Mouse (Mus musculus): ENCODE results near the gene Ecm1.
A peak's percentile ranks its signal among the peaks of the same experiment; 100 is the strongest.

The Ecm1 gene

DNA sequence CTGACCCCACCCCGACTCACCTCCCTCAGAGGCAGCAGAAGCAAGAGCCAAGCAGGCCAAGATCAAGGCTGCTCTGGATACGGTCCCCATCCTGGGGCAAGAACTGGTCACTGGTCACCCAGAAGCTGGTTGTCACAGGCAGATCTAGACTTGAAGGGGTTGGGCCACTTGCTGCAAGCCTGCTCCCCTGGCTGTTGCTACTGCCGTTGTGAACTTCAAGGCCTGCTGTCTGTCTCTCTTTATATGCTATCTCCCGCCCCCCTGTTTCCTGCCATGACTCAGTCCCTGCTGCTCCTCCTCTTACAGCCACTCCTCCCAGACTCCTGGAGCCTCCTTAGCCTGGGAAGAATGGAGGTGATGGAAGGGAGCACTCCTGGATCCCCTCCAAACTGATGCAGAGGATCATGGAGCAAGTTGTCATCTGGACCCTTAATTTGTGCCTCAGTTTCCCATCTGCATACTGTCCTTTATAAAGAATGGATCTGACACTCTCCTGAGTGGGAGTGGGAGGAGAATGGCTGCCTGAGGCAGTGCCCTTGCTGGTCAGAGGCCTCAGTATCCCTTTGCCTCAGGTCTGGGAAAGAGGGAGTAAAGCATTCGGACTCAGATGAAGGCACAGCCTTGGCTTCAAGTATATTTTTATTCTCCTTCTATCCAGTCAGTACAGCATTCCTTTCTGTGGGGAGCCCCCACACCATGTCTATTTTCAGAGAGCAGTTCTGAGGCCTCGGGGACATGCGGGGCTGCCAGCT is at the start of gene Ecm1:
TSS of gene Ecm1 (minus strand) at position 217 of the 752 bp plus-strand sequence.
- peak; percentile 89 to 96 for DNase-seq (ENCODE audit: inconsistent age in 2 of 2, low spot score in 1 of 2)

DNA sequence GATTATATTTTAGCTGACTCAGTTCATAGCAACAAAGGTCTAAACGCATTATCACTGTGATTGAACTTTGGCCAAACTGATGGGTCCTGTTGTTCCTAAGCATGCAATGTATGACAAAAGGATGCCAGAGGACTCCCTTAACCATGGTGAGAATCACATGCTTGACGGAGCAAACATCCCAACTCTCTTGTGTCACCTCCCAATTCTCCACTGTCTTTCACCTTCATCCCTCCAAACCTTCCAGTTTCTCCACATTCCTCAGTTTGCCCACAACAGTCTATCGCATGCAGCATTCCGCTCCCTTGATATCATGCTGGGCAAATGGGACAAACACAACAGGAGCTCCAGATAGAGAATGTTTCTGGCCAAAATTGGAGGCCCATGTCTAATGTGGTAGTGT is 46.1 kb upstream of the Ecm1 start:
- DNase-seq (ENCODE audit: inconsistent age in 2 of 2, low spot score in 1 of 2) = no peak

DNA sequence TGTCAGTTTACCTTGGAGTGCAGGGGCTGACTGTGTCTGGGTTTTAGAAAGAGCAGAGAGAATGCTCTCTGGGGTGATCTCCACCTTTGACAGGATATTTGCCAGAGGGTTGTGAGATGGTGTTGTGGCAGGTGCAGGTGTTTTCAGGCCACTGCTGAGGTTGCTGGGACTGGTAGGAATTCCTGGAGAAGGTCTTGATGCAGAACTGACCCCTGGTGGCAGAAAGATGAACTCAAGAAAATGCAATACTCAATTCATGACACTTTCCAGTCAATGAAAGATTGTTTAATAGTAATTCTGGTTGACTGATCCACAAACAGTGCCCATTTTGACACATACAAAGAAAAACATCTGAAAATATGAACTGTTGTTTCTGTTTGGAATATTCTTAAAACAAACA is 32.6 kb upstream of the Ecm1 start:
- peak in 1 of 2 experiments; percentile 77 for DNase-seq (ENCODE audit: inconsistent age in 2 of 2, low spot score in 1 of 2)

DNA sequence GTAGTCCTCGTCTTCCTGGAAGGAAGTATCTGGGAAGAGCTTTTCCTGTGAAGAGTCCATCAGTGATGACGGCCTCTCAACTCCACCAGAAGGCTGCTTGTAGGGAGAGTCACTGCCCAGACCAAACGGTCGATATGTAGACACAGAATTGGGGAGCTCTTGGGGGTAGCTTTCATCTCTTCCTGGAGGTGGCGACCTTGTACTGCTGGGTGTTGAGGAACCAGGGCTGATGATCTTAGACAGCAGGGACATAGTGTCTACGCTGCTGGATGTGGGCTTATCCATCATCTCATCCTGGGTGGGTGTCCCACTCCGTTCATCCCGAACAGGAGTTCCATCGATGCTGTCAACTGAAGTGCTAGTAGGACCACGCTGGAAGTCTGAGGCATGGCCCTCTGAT is 26.2 kb upstream of the Ecm1 start:
- DNase-seq (ENCODE audit: inconsistent age in 2 of 2, low spot score in 1 of 2) = no peak

DNA sequence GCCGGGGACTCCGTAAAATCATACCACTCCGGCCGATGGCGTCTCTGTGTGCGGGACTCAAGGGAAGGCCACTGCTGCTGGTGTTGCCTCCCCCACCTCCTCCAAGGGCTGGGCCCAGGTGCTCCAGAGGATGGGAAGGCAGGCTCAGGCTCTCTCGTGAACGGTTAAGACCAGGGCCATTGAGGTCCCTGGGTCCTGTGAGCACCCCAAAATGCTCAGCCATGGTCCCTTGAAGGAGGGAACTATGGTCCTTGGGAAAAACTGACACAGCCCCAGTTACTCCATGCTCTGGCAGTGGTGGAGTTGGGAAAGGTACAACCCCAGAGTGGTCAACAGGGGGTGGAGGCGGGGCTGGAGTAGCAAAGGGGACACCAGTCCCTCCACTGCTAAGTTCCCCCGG is 24.4 kb upstream of the Ecm1 start:
- no peak for DNase-seq (ENCODE audit: inconsistent age in 2 of 2, low spot score in 1 of 2)

DNA sequence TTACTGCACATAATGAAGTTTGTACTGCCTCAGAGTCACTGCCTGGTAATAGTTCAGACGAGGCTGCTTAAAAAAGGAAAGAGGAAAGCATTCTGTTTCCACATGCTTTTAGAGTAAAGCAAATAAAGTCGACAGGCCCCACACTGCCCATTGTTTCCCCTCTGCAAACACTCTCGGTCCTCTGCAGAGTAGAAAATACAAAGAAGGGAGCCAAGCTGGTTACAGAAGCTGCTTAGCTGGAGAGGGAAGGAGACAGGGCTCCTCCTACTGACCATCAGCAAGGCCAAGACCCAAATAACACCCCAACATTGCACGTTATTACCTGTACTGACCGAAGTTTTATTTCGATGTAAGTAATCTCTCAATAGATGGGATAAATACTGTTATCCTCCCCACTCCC is 23.6 kb upstream of the Ecm1 start:
- peak in 1 of 2 experiments; percentile 23 for DNase-seq (ENCODE audit: inconsistent age in 2 of 2, low spot score in 1 of 2)

DNA sequence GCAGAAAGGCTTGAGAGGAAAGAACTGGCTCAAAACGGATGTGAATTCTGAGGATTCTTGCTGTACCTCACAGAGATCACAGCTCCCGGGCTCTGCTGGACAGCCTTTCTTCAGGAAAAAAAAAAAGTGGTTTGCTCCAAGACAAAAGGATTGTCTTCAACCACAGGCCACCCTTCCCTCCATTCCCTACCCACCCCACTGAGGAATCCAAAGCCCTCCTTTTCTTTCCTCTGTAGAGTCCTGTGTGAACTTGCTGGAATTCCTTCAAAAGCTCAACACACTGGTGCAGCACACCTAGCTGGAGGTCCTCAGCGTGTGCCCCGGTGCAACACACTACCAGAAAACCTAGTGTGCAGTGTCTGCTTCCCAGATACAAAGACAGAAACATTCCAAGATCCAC is 22.4 kb upstream of the Ecm1 start:
- no peak for DNase-seq (ENCODE audit: inconsistent age in 2 of 2, low spot score in 1 of 2)

DNA sequence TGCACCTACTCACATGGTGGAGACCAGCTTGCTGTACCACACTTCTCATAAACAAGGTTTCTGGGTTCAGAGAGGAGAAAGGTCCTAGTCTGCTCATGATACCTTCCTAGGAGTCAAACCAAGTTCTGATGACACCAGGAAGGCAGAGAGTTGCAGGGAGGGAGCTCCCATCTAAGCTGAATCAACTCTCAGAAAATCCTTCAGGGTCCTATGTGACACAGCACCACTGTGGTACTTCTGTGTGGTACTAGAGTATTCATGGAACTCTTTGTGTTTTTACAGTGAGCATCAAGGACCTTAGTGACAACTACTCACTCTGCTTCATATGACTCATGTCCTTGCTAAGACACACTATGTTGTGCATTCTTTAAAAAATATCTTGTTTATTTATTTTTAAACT is 21.3 kb upstream of the Ecm1 start:
- DNase-seq (ENCODE audit: inconsistent age in 2 of 2, low spot score in 1 of 2) = peak in 1 of 2 experiments; percentile 71

DNA sequence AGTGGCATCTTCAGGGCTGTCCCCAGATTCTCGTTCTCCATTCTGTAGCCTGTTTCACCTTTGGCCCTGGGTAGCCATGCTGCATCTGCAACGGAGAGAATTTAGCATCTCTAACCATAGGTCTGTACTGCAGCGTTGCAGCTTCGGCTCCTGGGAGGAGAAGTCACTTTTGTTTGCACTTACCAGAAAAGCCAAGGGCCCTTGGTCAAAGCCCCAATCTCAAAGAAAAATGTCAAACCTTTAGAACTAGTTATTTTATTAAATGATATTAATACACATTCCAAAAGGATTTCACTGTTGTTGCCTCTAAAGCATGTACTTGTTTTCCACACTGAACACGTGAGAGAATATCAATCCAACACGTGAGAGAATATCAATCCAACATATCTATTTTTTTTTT is 20.7 kb upstream of the Ecm1 start, which contains the start of gene Tars2:
TSS of gene Tars2 (minus strand) at position 101 of the 400 bp plus-strand sequence.
- peak in 1 of 2 experiments; percentile 28 for DNase-seq (ENCODE audit: inconsistent age in 2 of 2, low spot score in 1 of 2)

DNA sequence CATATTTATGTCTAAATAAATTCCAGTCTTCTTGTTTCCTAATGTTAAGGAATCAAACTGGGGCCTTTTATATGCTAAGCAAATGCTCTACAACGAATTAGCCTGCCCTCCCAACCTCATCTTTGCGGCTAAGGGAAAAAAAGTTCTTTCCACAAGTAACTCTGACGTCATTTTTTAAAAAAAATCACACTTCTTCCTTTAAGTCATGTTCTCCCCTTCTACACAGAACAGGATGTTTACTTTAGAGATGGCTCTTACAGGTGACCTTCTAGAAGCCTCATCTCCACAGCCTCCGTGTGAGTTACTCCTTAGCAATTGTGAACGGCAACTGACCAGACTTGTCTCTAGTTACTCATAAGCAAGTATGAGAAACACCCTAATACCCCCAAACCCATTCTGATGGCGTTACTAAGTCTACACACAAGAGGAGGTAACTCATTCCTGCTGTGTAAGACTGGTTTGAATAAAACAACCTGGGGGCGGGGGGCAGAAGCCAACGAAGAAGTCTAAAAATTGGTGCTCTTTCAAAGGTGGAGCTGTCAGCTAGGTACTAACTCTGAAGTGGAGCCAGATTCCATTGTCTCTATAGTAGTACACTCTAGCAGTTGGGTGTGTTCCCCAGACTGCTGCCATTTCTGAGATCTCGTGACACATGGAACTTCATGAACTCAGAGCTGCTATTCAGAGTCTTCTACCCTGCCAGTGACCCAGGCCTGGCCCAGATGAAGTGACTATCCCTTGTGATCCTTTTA is 19.3 kb upstream of the Ecm1 start:
- peak in 1 of 2 experiments; percentile 40 for DNase-seq (ENCODE audit: inconsistent age in 2 of 2, low spot score in 1 of 2)

DNA sequence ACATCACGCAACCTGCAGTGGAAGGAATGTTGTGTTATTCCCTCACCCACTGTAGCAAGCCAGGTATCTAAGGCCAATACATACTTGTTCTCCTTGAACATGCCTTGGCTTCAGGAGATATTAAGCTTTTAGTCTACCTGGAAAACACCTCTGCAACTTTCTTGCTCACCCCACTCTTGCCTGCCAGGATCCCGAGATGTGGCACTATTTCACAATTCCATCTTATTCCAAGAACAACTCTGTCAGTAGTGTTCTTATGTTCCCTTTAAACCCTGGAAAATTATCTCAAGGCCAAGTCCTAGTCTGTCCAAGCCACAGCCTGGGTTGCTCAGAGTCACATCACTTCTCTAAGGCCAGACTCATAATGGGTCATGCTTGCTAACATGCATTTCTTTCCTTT is 17.4 kb upstream of the Ecm1 start:
- peak; percentile 48 to 67 for DNase-seq (ENCODE audit: inconsistent age in 2 of 2, low spot score in 1 of 2)

DNA sequence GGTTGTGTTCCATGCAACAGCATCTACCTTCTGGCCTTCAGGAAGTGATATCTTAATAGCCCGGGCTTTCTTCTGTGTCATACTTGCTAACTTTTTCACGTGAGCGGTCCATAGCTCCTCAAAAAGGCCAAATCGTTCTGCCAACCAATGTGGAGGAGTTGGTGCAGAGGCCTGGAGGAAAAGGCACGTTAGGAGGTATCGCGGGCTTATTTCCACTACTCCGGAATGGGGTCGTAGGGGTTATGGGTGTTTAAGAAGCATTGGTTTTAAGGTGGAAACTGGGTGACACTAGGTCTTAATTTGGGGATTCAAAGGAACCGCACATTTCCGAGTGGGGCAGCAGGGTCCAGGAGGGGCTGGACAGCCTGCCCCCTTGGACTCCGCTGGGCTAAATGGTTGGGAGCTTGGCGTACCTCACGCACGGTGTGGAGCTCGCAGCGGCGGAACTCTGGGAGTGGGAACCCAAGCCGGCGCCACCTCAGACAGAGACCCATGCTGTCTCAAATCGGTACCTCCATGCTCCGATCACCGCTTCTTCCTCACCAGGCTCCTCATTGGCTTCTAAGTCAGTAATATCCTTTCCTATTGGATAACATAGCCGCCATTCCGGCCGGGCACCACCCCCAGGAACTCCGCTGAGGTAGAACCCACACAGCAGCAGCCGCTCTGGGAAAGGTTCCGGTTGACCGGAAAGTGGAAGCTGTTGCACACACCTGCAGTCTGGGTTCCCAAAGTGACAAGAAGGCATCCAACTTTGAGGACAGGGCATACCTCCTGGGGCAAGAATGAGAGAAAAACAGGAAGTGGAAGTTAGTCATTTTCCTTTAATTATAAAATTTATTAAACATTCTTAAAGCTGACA is 15.2 kb upstream of the Ecm1 start:
- DNase-seq (ENCODE audit: inconsistent age in 2 of 2, low spot score in 1 of 2) = peak; percentile 94 to 98

DNA sequence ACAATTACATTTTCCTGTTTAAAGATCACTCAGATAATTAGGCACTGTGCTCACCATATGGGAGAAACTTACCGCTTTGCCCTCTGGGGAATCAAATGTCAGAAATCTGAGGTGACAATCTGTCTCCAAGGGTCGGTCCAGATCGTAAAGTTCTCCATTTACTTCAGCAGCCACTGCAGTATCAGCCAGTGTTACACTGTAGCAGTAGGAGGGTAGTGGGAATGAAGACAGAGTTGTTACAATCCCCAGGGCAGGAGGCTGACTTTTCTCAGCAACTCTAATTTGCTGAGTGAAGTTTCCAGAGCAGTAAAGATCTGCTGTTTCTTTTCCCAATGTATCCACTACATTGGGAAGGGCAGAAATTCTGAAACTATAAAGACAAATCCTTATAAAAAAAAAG is 13.6 kb upstream of the Ecm1 start:
- DNase-seq (ENCODE audit: inconsistent age in 2 of 2, low spot score in 1 of 2) = no peak

DNA sequence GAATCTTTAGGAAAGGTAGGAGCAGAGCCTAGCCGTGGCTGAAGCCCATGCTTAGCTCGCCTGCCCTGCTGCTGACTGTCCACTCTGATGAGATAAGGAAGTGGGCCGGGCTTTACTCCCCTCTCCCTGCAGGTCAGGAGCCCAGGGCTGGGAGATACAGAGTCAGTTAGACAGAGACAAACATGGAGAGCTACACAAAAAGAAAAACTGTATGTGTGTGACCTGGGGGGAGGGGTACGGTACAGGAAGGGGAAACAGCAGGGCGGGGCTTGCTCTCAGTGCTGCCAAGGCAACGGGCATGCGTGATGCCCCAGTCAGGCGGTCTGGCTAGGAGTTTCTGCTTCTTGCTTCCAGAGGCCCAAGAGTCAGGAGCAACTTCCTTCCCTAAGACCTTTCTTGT is 1.0 kb upstream of the Ecm1 start:
- DNase-seq (ENCODE audit: inconsistent age in 2 of 2, low spot score in 1 of 2) = peak; percentile 60 to 69

DNA sequence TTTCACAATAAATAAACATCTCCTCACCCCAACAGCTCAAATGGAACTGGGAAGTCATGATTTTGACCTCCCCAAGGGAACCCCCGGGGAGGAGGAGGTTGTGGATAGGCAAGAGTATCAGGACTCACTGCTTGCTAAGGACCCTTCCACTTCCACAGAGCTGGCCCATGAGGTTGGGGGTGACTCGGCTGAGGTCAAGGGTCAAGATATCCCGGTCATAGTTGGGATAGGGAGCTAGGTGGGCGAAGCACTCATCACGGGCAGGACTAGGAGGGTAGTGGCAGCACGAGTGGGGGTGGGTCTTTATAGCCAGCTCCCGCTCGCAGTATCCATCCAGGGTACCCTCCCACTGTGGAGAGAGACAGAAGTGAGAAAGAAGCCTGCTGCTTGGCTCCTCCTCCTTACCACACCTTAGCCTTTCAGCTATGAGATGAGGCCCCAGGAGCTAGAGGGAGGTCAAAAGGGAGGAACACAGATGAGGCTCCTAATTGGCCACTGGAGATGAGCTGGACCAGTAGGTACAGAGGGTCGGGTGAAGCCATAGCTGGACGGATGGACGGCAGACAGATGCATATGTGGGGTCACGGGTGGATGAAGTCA is 4.2 kb downstream of the Ecm1 start:
- DNase-seq (ENCODE audit: inconsistent age in 2 of 2, low spot score in 1 of 2) = peak in 1 of 2 experiments; percentile 46

DNA sequence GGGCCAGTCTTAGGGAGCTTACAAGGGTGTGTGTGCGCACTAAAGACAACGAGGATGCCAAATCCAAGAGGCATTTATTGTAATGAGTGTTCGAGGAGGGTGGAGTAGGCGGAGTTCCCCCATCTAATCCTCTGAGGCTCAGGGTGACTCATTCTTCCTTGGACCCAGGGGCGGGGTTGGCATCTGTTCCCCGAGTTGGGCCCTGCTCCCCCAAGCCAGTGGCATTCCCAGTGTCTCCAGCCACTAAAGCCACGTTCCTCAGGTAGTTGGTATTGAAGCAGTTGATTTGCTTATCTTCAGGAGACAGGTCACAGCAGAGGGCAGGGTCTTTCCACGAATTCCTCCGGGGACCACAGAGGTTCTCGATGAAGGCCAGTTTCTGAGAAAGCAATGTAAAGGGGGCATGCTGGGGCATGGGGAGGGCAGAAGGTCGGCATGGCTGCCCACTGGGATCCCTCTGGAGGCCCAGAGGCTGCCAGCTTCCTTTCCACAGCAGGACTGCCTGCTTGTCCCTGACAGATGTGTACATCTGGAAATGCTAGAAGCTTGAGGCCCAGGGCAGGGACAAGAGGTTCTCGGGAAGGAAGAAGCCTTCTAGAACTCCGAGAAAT is 5.2 kb downstream of the Ecm1 start:
- DNase-seq (ENCODE audit: inconsistent age in 2 of 2, low spot score in 1 of 2) = peak; percentile 76 to 91

DNA sequence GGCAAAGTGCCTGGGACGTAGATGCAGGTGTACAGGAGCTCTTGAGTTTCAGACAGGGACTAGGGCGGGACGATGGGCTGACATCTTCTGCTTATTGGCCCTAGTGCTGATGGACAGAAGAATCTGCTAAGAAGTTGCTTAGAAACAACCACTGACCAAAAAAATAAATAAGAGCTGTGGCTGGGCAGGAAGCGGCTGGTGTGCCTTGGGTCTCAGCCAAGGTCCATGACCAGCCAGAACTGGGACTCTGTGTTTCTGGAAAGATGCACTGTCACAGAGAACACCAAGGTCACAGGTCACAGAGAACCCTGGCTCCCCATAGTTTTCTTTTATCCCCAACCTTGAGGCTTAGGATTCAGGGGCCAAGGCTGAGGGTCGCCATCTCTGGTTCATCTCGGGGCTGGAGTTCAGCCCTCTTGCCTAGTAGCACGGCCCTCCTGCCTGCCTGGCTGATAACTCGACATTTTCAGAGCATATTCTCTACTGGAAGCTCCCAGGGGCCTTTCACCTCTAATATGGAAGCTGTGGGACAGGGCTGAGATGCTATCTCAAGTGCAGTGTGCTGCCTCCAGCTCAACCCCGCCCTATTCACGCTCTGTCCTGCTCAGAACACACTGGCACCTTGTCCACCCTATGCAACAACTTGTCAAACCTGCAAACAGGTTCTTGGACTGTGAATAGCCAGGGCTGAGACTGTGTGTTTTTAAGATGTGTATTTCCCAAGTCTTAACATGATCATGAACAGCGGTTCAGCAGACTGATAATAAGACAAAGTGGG is 6.4 kb downstream of the Ecm1 start:
- peak; percentile 88 to 94 for DNase-seq (ENCODE audit: inconsistent age in 2 of 2, low spot score in 1 of 2)

DNA sequence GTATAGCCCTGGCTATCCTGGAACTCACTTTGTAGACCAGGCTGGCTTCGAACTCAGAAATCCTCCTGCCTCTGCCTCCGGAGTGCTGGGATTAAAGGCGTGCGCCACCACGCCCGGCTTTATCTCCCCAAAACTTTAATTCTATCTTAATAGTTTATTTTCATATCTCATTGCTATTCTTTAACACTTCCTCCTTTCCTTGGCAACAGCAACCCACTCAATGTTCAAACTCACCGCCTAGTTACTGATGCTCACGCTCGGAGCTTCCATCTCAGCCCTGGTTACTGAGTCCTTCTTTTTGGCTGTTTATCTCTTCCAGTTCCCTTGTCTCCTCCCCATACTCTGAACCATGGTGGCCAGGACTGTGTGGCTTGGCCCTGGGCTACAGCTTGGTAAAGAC is 7.1 kb downstream of the Ecm1 start:
- no peak for DNase-seq (ENCODE audit: inconsistent age in 2 of 2, low spot score in 1 of 2)

DNA sequence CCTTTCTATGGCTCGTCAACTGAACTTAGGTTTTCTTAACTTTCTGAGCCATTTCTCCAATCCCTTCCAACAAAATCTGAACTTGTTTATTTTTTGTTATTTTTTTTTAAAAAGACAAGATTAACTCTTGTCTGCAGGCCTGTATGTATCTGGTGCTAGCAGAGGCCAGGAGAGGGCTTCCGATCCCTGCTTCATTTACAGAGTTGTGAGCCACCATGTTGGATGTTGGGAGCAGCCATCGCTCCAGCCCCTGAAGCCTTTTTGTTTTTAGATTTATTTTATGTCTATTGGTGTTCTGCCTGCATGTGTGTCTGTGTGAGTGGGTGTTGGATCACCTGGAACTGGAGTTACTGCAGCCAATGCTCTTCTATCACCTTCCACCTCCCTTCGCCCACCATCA is 7.6 kb downstream of the Ecm1 start:
- no peak for DNase-seq (ENCODE audit: inconsistent age in 2 of 2, low spot score in 1 of 2)

DNA sequence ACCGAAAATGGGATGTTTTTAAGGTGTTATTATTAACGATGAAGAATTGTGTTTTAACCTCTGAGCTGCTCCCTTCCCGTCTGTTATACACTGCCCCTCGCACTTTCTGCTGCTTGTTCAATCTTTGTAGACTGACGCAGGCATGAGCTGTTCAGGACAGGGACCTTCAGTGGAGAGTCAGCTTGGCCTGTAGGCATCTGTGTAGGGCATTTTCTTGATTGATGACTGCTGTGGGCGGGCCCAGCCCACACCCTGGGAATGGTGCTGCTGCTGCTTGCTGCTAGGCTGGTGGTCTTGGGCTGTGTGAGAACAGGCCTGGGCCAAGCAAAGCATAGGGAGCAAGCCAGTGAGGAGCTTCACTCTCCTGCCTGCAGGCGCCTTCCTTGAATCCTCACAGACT is 8.9 kb downstream of the Ecm1 start:
- peak; percentile 53 to 81 for DNase-seq (ENCODE audit: inconsistent age in 2 of 2, low spot score in 1 of 2)

Data from adrenal gland, adult (tissue).